Comparison of ENCODE assay signal across 25 mouse cellular contexts in the genomic region with DNA sequence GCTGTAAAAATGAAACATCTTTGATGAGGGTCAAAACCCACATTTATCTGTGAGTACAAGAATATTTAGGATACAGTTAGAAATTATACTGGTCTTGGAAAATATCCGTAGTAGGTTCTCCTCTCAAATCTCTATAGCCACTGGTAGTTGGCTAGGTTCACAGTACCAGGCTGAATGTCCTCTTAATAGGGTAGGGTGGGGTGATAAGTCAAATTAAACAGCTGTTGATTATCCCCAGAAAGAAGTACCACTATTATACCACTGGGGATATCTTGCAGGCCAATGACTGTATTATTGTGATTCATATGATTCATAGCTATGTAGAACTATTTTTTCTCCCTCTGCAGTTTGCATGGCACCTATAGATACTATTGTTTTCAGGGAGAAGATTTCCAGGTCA.
"Had no signal": no experiment of that assay in that cellular context is flagged by ENCODE, and none has a peak within 500 bp of the region (broad histone marks: within the 10 kb centered on the region; RNA-seq: fewer than 3 reads in every experiment).

No protein-coding gene starts in this region.

- H3K4me3 ChIP-seq: gastrocnemius, adult 2 months; heart, embryonic 10.5 days; heart, embryonic 12.5 days; hindbrain, embryonic 10.5 days; hindbrain, embryonic 12.5 days; kidney, embryonic 15.5 days; limb, embryonic 13.5 days; limb, embryonic 15.5 days had no signal

- H3K27me3 ChIP-seq: heart, embryonic 12.5 days; hindbrain, embryonic 12.5 days; kidney, embryonic 15.5 days; limb, embryonic 13.5 days; limb, embryonic 15.5 days had no signal

- H3K4me2 ChIP-seq: heart, embryonic 12.5 days; hindbrain, embryonic 12.5 days; hindbrain, embryonic 14.5 days; kidney, embryonic 15.5 days; limb, embryonic 13.5 days; limb, embryonic 15.5 days had no signal

- ATAC-seq: forebrain, embryonic 16.5 days; hindbrain, postnatal 0 days had no signal

- H3K4me1 ChIP-seq: heart, embryonic 10.5 days; heart, embryonic 12.5 days; hindbrain, embryonic 10.5 days; hindbrain, embryonic 12.5 days; kidney, embryonic 15.5 days; limb, embryonic 13.5 days; limb, embryonic 15.5 days had no signal

- H3K9ac ChIP-seq: heart, embryonic 12.5 days; hindbrain, embryonic 12.5 days; hindbrain, embryonic 14.5 days; kidney, embryonic 15.5 days; limb, embryonic 13.5 days; limb, embryonic 15.5 days had no signal

- H3K36me3 ChIP-seq: heart, embryonic 10.5 days; heart, embryonic 12.5 days; hindbrain, embryonic 10.5 days; hindbrain, embryonic 12.5 days; kidney, embryonic 15.5 days; limb, embryonic 13.5 days; limb, embryonic 15.5 days had no signal

- DNase-seq: gastrocnemius, adult 2 months; gastrocnemius, postnatal 10 days; gastrocnemius, postnatal 25 days; heart, adult 18-20 months; heart, postnatal 10 days; heart, postnatal 4 days; kidney, adult 11 months; kidney, adult 2 months; kidney, adult 9 months; kidney, postnatal 14 days; kidney, postnatal 36 days; layer of hippocampus, adult 9-11 months; layer of hippocampus, postnatal 36 days; left cerebral cortex, postnatal 4 days had no signal

- H3K9me3 ChIP-seq: heart, embryonic 10.5 days; heart, embryonic 12.5 days; hindbrain, embryonic 10.5 days; hindbrain, embryonic 12.5 days; kidney, embryonic 15.5 days; limb, embryonic 13.5 days; limb, embryonic 15.5 days had no signal

- H3K27ac ChIP-seq: gastrocnemius, adult 2 months; heart, embryonic 10.5 days; hindbrain, embryonic 10.5 days; hindbrain, embryonic 12.5 days; hindbrain, embryonic 14.5 days; hindbrain, postnatal 0 days; kidney, embryonic 15.5 days; kidney, postnatal 0 days; limb, embryonic 13.5 days; limb, embryonic 15.5 days had no signal
